Comparison of ENCODE assay signal across 13 mouse cellular contexts in the genomic region with DNA sequence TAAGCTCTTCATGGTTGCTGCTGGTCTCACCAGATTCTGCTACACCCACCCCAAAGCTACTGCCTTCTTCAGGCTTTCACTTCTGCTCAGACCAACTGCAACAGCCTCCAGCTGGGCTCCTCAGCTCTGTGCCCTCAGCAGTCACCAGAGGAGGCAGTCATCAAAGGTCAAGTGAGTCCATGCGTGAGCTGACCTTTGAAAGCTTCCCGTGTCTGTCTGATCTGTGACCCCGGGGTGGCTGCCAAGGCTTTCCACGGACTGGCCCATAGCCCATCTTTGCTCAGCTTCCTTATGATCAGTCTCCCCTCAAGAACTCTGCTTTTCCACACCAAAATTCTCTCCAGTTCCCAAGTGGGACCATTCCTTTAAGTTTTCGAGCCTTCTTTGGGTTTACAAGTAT. TPM values are rescaled to one million over a fixed set of nuclear protein-coding genes. Genes with fewer than 3 reads are reported as not detected.
DNase-seq lines count a peak whose midpoint lies in the region; ATAC-seq and TF ChIP-seq lines count a peak whose summit lies in the region.
"Had no signal": no experiment of that assay in that cellular context is flagged by ENCODE, and none has a peak within 500 bp of the region (broad histone marks: within the 10 kb centered on the region; RNA-seq: fewer than 3 reads in every experiment).

No protein-coding gene starts in this region.

- no peak overlapping the region for H3K4me2 ChIP-seq in lung, postnatal 0 days (replicated peaks; ENCODE audit: low read depth, low read length)
- H3K4me2 ChIP-seq in kidney, embryonic 16.5 days (replicated peaks; ENCODE audit: low read depth, low read length), result no peak overlapping the region
- H3K4me2 ChIP-seq: limb, embryonic 12.5 days had no signal

- no peak for TF ChIP-seq EP300 in lung, postnatal 0 days (IDR thresholded peaks at IDR 0.05)

- no peaks in the 10 kb centered on the region for H3K36me3 ChIP-seq in lung, postnatal 0 days (ENCODE audit: insufficient read depth, low read length)
- no peaks in the 10 kb centered on the region for H3K36me3 ChIP-seq in kidney, embryonic 16.5 days (ENCODE audit: insufficient read depth, low read length)
- no peaks in the 10 kb centered on the region for H3K36me3 ChIP-seq in small intestine, adult 2 months (ENCODE audit: control insufficient read depth, insufficient read depth, low read length)
- H3K36me3 ChIP-seq: limb, embryonic 12.5 days had no signal

- H3K27ac ChIP-seq in lung, postnatal 0 days (ENCODE audit: low read length), result no peak overlapping the region
- H3K27ac ChIP-seq in kidney, embryonic 16.5 days (ENCODE audit: low read length), result no peak overlapping the region
- peak overlapping the region; percentile 54; the same call in 1 of the 2 replicates for H3K27ac ChIP-seq in small intestine, adult 2 months (ENCODE audit: insufficient read depth, low read depth, low read length)
- H3K27ac ChIP-seq: limb, embryonic 12.5 days had no signal

- peak; percentile 28 for ATAC-seq in lung, postnatal 0 days
- ATAC-seq in kidney, embryonic 16.5 days (ENCODE audit: low FRiP score, low TSS enrichment), result no peak
- ATAC-seq: forebrain, embryonic 16.5 days; inflammation-experienced regulatory T-cells, adult 6 months; Patski had no signal

- no peak for TF ChIP-seq CTCF in lung, postnatal 0 days (IDR thresholded peaks at IDR 0.05)
- TF ChIP-seq CTCF in small intestine, adult 2 months (IDR thresholded peaks at IDR 0.05; ENCODE audit: extremely low read depth, insufficient read length, insufficient replicate concordance, low read depth, low read length), result peak; percentile 23; the same call in 1 of the 2 replicates

- no peak overlapping the region for H3K4me3 ChIP-seq in lung, postnatal 0 days (ENCODE audit: low read depth, low read length)
- no peak overlapping the region for H3K4me3 ChIP-seq in kidney, embryonic 16.5 days (ENCODE audit: low read length)
- H3K4me3 ChIP-seq in small intestine, adult 2 months (ENCODE audit: low read depth, low read length), result no peak overlapping the region
- H3K4me3 ChIP-seq: limb, embryonic 12.5 days had no signal

- no peak overlapping the region for H3K9ac ChIP-seq in lung, postnatal 0 days (replicated peaks; ENCODE audit: low read depth)
- H3K9ac ChIP-seq in kidney, embryonic 16.5 days (replicated peaks; ENCODE audit: low read length), result 0 out of 2 replicates have a peak overlapping the region, but pooled peaks have one; percentile 26
- H3K9ac ChIP-seq: limb, embryonic 12.5 days had no signal

- H3K9me3 ChIP-seq in lung, postnatal 0 days (ENCODE audit: low read length), result no peaks in the 10 kb centered on the region
- H3K9me3 ChIP-seq in kidney, embryonic 16.5 days (ENCODE audit: low read length), result no peaks in the 10 kb centered on the region

- no peaks in the 10 kb centered on the region for H3K4me1 ChIP-seq in lung, postnatal 0 days (ENCODE audit: insufficient read depth, low read depth, low read length)
- H3K4me1 ChIP-seq in kidney, embryonic 16.5 days (ENCODE audit: insufficient read depth, low read length), result peaks cover 12% of the 10 kb centered on the region
- H3K4me1 ChIP-seq in small intestine, adult 2 months (ENCODE audit: control insufficient read depth, insufficient read depth, insufficient read length, low read length), result peaks cover 8% of the 10 kb centered on the region

- no peak for TF ChIP-seq POLR2A in small intestine, adult 2 months (IDR thresholded peaks at IDR 0.05; ENCODE audit: low read depth, low read length)

- DNase-seq in adrenal gland, postnatal 36 days, result peak; percentile 39 to 43
- no peak for DNase-seq in adrenal gland, adult 18-20 months (ENCODE audit: low spot score in 2 of 2)
- no peak for DNase-seq in lung, postnatal 0 days (ENCODE audit: low spot score)
- no peak for DNase-seq in lung, postnatal 14 days
- DNase-seq in cerebellum, adult 18-20 months, result no peak
- no peak for DNase-seq in left cerebral cortex, adult 8-10 months (ENCODE audit: low spot score in 2 of 2)
- DNase-seq: midbrain, embryonic 14.5 days had no signal

- H3K27me3 ChIP-seq in lung, postnatal 0 days (replicated peaks; ENCODE audit: insufficient read depth, low read length), result no peaks in the 10 kb centered on the region
- no peaks in the 10 kb centered on the region for H3K27me3 ChIP-seq in kidney, embryonic 16.5 days (ENCODE audit: insufficient read depth, low read length)
- no peaks in the 10 kb centered on the region for H3K27me3 ChIP-seq in small intestine, adult 2 months (ENCODE audit: control insufficient read depth, insufficient read depth, low read length)
- H3K27me3 ChIP-seq: limb, embryonic 12.5 days; Patski had no signal

- 22% methylated on average over 5 of the region's 5 CpGs for WGBS in lung, postnatal 0 days
- WGBS in kidney, embryonic 16.5 days, result 16% methylated on average over 5 of the region's 5 CpGs
- WGBS in small intestine, adult 2 months, result 21% methylated on average over 5 of the region's 5 CpGs

RNA-seq across cellular contexts. Expression of a gene that starts 13.9 kb away (rescaled TPM):
- total RNA-seq in adrenal gland, postnatal 36 days (2021), result 1 to 10 TPM; 3.6 to 7.8 TPM
- total RNA-seq in adrenal gland, adult 18-20 months (2021), result 1 to 10 TPM; 3.2 to 7.0 TPM
- polyA plus RNA-seq in lung, postnatal 0 days (2015; fragmentation: Nextera tagmentation; extraction: Ambion mirVana), result 0.83 and 1.1 TPM in 2 replicates
- 0.29 and 1.1 TPM in 2 replicates for polyA plus RNA-seq in kidney, embryonic 16.5 days (2015; fragmentation: Nextera tagmentation; extraction: Ambion mirVana)
- polyA plus RNA-seq in small intestine, adult 2 months (2012; rRNA removed), result 0.20 TPM in 1 of 2 replicates, not detected in the other
- total RNA-seq in left cerebral cortex, adult 8-10 months (2022), result not detected
- polyA plus RNA-seq: inflammation-experienced regulatory T-cells, adult 6 months; Patski had no signal

RNA-seq across cellular contexts. Expression of a gene that starts 37.5 kb away (rescaled TPM):
- total RNA-seq in adrenal gland, postnatal 36 days (2021), result 10 to 100 TPM in 1 of 2 experiments, 1 to 10 TPM in 1; 7.9 to 11.1 TPM
- total RNA-seq in adrenal gland, adult 18-20 months (2021), result 1 to 10 TPM; 4.3 TPM
- polyA plus RNA-seq in lung, postnatal 0 days (2015; fragmentation: Nextera tagmentation; extraction: Ambion mirVana), result 68.5 and 70.3 TPM in 2 replicates
- polyA plus RNA-seq in kidney, embryonic 16.5 days (2015; fragmentation: Nextera tagmentation; extraction: Ambion mirVana), result 65.2 and 65.4 TPM in 2 replicates
- polyA plus RNA-seq in small intestine, adult 2 months (2012; rRNA removed), result 2.4 and 3.4 TPM in 2 replicates
- total RNA-seq in left cerebral cortex, adult 8-10 months (2022), result 1 to 10 TPM; 3.7 to 5.1 (median 4.5) TPM
- polyA plus RNA-seq: Patski had no signal

RNA-seq across cellular contexts. Expression of a gene that starts 41.3 kb away (rescaled TPM):
- total RNA-seq in adrenal gland, postnatal 36 days (2021), result 10 to 100 TPM; 39.0 to 46.7 TPM
- 10 to 100 TPM; 40.6 to 42.5 TPM for total RNA-seq in adrenal gland, adult 18-20 months (2021)
- 25.3 and 31.9 TPM in 2 replicates for polyA plus RNA-seq in lung, postnatal 0 days (2015; fragmentation: Nextera tagmentation; extraction: Ambion mirVana)
- 52.9 and 54.1 TPM in 2 replicates for polyA plus RNA-seq in kidney, embryonic 16.5 days (2015; fragmentation: Nextera tagmentation; extraction: Ambion mirVana)
- 7.3 and 11.1 TPM in 2 replicates for polyA plus RNA-seq in small intestine, adult 2 months (2012; rRNA removed)
- 10 to 100 TPM; 25.7 to 32.0 (median 29.2) TPM for total RNA-seq in left cerebral cortex, adult 8-10 months (2022)

Comparison
In these comparisons a context has a peak if more than half of its experiments do, and no peak if none do; other contexts are left out.
1. DNase-seq: peak in adrenal gland, postnatal 36 days (2 of 2); none in adrenal gland, adult 18-20 months (0 of 2), lung, postnatal 0 days (single experiment), lung, postnatal 14 days (single experiment), cerebellum, adult 18-20 months (0 of 2) and left cerebral cortex, adult 8-10 months (0 of 2).